In genomic region chr10:28262159-28262558, GRCm38 (mm10) we compare ENCODE assay signal across 17 mouse cellular contexts.
DNase-seq lines count a peak whose midpoint lies in the region; ATAC-seq and TF ChIP-seq lines count a peak whose summit lies in the region.
"Had no signal": no experiment of that assay in that cellular context is flagged by ENCODE, and none has a peak within 500 bp of the region (broad histone marks: within the 10 kb centered on the region; RNA-seq: fewer than 3 reads in every experiment).

No protein-coding gene starts in this region.

- no peaks in the 10 kb centered on the region for H3K27me3 ChIP-seq in kidney, embryonic 16.5 days (ENCODE audit: insufficient read depth, low read length)
- no peaks in the 10 kb centered on the region for H3K27me3 ChIP-seq in kidney, postnatal 0 days (ENCODE audit: insufficient read depth, low read length)
- no peaks in the 10 kb centered on the region for H3K27me3 ChIP-seq in liver, postnatal 0 days (ENCODE audit: insufficient read depth, low read length)
- H3K27me3 ChIP-seq in liver, embryonic 12.5 days (replicated peaks): no peaks in the 10 kb centered on the region
- H3K27me3 ChIP-seq: embryonic facial prominence, embryonic 13.5 days; forebrain, embryonic 12.5 days; heart, embryonic 12.5 days had no signal

- H3K4me3 ChIP-seq in kidney, embryonic 16.5 days (ENCODE audit: low read length): no peak overlapping the region
- H3K4me3 ChIP-seq in kidney, postnatal 0 days (replicated peaks; ENCODE audit: low read depth, low read length): no peak overlapping the region
- H3K4me3 ChIP-seq in liver, postnatal 0 days (ENCODE audit: low read depth, low read length): no peak overlapping the region
- H3K4me3 ChIP-seq in liver, embryonic 12.5 days: no peak overlapping the region
- H3K4me3 ChIP-seq: embryonic facial prominence, embryonic 13.5 days; forebrain, embryonic 12.5 days; heart, embryonic 12.5 days; hindbrain, embryonic 10.5 days had no signal

- DNase-seq in kidney, adult 11 months: peak; percentile 45
- DNase-seq in kidney, postnatal 0 days (ENCODE audit: low spot score): no peak
- no peak for DNase-seq in kidney, adult 18-20 months
- no peak for DNase-seq in liver, postnatal 0 days
- DNase-seq in thymus, postnatal 36 days: no peak
- DNase-seq: adrenal gland, postnatal 14 days; cerebellum, adult 18-20 months; cerebellum, adult 9-11 months; cerebellum, postnatal 36 days; gastrocnemius, postnatal 25 days had no signal

- H3K36me3 ChIP-seq in kidney, embryonic 16.5 days (ENCODE audit: insufficient read depth, low read length): peaks cover 9% of the 10 kb centered on the region
- 0 out of 2 replicates have a peak, but pooled peaks cover 5% of the 10 kb centered on the region for H3K36me3 ChIP-seq in kidney, postnatal 0 days (ENCODE audit: insufficient read depth, low read length)
- no peaks in the 10 kb centered on the region for H3K36me3 ChIP-seq in liver, postnatal 0 days (replicated peaks; ENCODE audit: insufficient read depth, low read length)
- peaks cover 6% of the 10 kb centered on the region for H3K36me3 ChIP-seq in liver, embryonic 12.5 days

- H3K9ac ChIP-seq in kidney, embryonic 16.5 days (replicated peaks; ENCODE audit: low read length): no peak overlapping the region
- H3K9ac ChIP-seq in kidney, postnatal 0 days (ENCODE audit: low read depth, low read length): no peak overlapping the region
- no peak overlapping the region for H3K9ac ChIP-seq in liver, postnatal 0 days (replicated peaks)
- no peak overlapping the region for H3K9ac ChIP-seq in liver, embryonic 12.5 days
- H3K9ac ChIP-seq: embryonic facial prominence, embryonic 13.5 days; forebrain, embryonic 12.5 days; heart, embryonic 12.5 days had no signal

- no peak for TF ChIP-seq CTCF in kidney, postnatal 0 days (IDR thresholded peaks at IDR 0.05; ENCODE audit: low read depth)
- no peak for TF ChIP-seq CTCF in liver, postnatal 0 days (IDR thresholded peaks at IDR 0.05; ENCODE audit: low read depth)

- no peak overlapping the region for H3K4me2 ChIP-seq in kidney, embryonic 16.5 days (replicated peaks; ENCODE audit: low read depth, low read length)
- H3K4me2 ChIP-seq in kidney, postnatal 0 days (ENCODE audit: low read length): no peak overlapping the region
- 0 out of 2 replicates have a peak overlapping the region, but pooled peaks have one; percentile 2 for H3K4me2 ChIP-seq in liver, postnatal 0 days (ENCODE audit: low read depth, low read length)
- no peak overlapping the region for H3K4me2 ChIP-seq in liver, embryonic 12.5 days
- H3K4me2 ChIP-seq: embryonic facial prominence, embryonic 13.5 days; forebrain, embryonic 12.5 days; heart, embryonic 12.5 days had no signal

- no peak for TF ChIP-seq EP300 in liver, postnatal 0 days (IDR thresholded peaks at IDR 0.05; ENCODE audit: low read depth)

- 75% methylated on average over 3 of the region's 3 CpGs for WGBS in kidney, embryonic 16.5 days
- 69% methylated on average over 3 of the region's 3 CpGs for WGBS in kidney, postnatal 0 days
- 68% methylated on average over 3 of the region's 3 CpGs for WGBS in liver, postnatal 0 days (ENCODE audit: insufficient replicate concordance)
- WGBS in liver, embryonic 12.5 days (ENCODE audit: insufficient replicate concordance): 63% methylated on average over 3 of the region's 3 CpGs

- ATAC-seq in kidney, embryonic 16.5 days (ENCODE audit: low FRiP score, low TSS enrichment): no peak
- 0 out of 2 replicates have a peak, but pooled peaks have one; percentile 36 for ATAC-seq in kidney, postnatal 0 days (replicated peaks; ENCODE audit: low FRiP score, low read depth)
- peak; percentile 74 for ATAC-seq in liver, postnatal 0 days
- ATAC-seq in liver, embryonic 12.5 days: no peak
- ATAC-seq: forebrain, embryonic 16.5 days had no signal

- peaks cover 3% of the 10 kb centered on the region; the same call in 1 of the 2 replicates for H3K9me3 ChIP-seq in kidney, embryonic 16.5 days (ENCODE audit: low read length)
- H3K9me3 ChIP-seq in kidney, postnatal 0 days (replicated peaks; ENCODE audit: low read length): no peaks in the 10 kb centered on the region
- no peaks in the 10 kb centered on the region for H3K9me3 ChIP-seq in liver, postnatal 0 days (ENCODE audit: low read length)
- no peaks in the 10 kb centered on the region for H3K9me3 ChIP-seq in liver, embryonic 12.5 days (replicated peaks)
- H3K9me3 ChIP-seq: embryonic facial prominence, embryonic 13.5 days; forebrain, embryonic 12.5 days; hindbrain, embryonic 10.5 days had no signal

- no peak overlapping the region for H3K27ac ChIP-seq in kidney, embryonic 16.5 days (ENCODE audit: low read length)
- H3K27ac ChIP-seq in kidney, postnatal 0 days: no peak overlapping the region
- no peak overlapping the region for H3K27ac ChIP-seq in liver, postnatal 0 days (ENCODE audit: low read depth)
- H3K27ac ChIP-seq in liver, embryonic 12.5 days: no peak overlapping the region
- H3K27ac ChIP-seq: embryonic facial prominence, embryonic 13.5 days; forebrain, embryonic 12.5 days; hindbrain, embryonic 10.5 days had no signal

- no peaks in the 10 kb centered on the region for H3K4me1 ChIP-seq in kidney, embryonic 16.5 days (ENCODE audit: insufficient read depth, low read length)
- H3K4me1 ChIP-seq in kidney, postnatal 0 days (replicated peaks; ENCODE audit: insufficient read depth, low read length): no peaks in the 10 kb centered on the region
- no peaks in the 10 kb centered on the region for H3K4me1 ChIP-seq in liver, postnatal 0 days (ENCODE audit: insufficient read depth)
- no peaks in the 10 kb centered on the region for H3K4me1 ChIP-seq in liver, embryonic 12.5 days
- H3K4me1 ChIP-seq: embryonic facial prominence, embryonic 13.5 days; forebrain, embryonic 12.5 days; heart, embryonic 12.5 days; hindbrain, embryonic 10.5 days had no signal

Comparison
In these comparisons a context has a peak if more than half of its experiments do, and no peak if none do; other contexts are left out.
1. ATAC-seq: peak in kidney, postnatal 0 days (single experiment) and liver, postnatal 0 days (single experiment); none in kidney, embryonic 16.5 days (single experiment) and liver, embryonic 12.5 days (single experiment).